Mouse (Mus musculus): ENCODE results near the gene Gstcd. TPM values are rescaled to one million over a fixed set of nuclear protein-coding genes. Genes with fewer than 3 reads are reported as not detected.

Gene Gstcd
- polyA plus RNA-seq, 1 experiment, result 2.7 TPM

DNA sequence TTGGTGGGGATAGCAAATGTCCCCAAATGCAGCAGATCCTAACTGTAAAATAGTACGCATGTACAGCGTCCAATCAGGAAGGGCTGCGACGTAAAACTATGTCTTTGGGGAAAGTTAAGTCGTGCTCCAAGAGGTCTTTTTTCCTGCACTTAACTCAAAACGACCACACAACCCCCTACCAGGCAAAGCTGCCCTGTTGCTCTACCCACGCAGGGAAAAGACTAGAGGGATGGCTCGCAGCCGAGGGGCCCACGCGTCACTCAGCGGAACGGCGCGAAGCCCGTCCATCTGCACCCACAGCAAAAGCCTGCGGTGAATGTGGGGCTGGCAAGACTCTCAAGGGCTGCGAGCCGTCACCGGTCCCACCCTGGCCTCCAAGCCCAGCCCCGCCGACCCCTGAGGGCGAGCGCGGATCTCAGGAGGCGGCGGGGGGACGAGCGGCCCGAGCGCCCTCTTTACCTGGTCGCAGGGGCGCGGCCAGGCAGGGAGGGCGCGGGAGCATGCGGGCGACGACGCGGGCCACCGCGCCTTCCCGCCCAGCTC lies 641 bp downstream of the Gstcd start:
- Histone ChIP-seq H3K27ac (replicated peaks; ENCODE audit: low read depth, low read length) (peak overlapping the region; percentile 46; the same call in 1 of the 2 replicates), H3K4me3 (ENCODE audit: insufficient read depth, low read depth, low read length) (peak overlapping the region; percentile 88), H3K4me1 (ENCODE audit: control insufficient read depth, insufficient read depth, insufficient read length, low read length) (peaks cover 2% of the 10 kb centered on the region; the same call in 1 of the 2 replicates)

GRCm38 (mm10) chr3:133090247-133091120 lies 1.3 kb downstream of the Gstcd start:
- Histone ChIP-seq H3K27ac (replicated peaks; ENCODE audit: low read depth, low read length) (no peak overlapping the region), H3K4me3 (ENCODE audit: insufficient read depth, low read depth, low read length) (peak overlapping the region; percentile 88), H3K4me1 (ENCODE audit: control insufficient read depth, insufficient read depth, insufficient read length, low read length) (peaks cover 2% of the 10 kb centered on the region; the same call in 1 of the 2 replicates)

DNA sequence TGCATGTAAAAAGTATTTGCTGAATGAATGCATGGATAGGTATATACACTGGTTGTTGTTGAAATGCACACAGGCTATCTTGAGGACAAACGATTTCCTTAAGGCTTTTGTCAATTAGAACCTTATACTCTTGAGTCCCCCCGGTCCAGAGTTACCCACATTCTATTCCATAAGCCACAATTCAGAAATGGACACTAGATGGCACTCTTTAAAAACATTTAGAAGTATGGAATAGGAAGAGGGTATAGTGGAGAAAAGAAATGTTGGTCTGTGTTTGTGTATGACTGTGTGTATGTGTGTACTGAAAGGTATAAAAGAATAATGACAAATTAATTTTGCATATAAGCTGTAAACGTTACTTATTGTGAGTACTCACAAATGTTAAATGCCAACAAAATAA lies 6.0 kb downstream of the Gstcd start:
- Histone ChIP-seq H3K27ac (replicated peaks; ENCODE audit: low read depth, low read length) (no peak overlapping the region), H3K4me1 (ENCODE audit: control insufficient read depth, insufficient read depth, insufficient read length, low read length) (no peaks in the 10 kb centered on the region), H3K4me3 (ENCODE audit: insufficient read depth, low read depth, low read length) (no peak overlapping the region)

DNA sequence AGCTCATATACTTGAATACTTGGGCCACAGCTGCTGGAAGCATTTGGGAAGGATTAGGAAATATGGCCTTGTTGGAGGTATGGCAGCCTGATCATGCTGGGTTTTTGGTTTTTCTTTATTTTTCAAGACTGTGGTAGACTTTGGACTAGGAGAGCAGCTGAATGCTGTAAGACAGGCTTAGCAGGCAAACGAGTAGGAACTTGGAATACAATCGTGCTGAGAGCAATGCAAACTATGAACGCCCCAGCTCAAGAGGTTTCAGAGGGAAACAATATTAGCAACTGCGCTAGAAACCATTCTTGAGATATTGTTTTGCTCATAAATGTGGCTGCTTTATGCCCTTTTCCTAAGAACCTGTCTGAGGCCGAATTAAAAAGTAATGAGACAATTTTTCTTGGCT lies 9.1 kb downstream of the Gstcd start:
- Histone ChIP-seq H3K4me1 (ENCODE audit: control insufficient read depth, insufficient read depth, insufficient read length, low read length) (no peaks in the 10 kb centered on the region), H3K4me3 (ENCODE audit: insufficient read depth, low read depth, low read length) (no peak overlapping the region), H3K27ac (replicated peaks; ENCODE audit: low read depth, low read length) (no peak overlapping the region)

GRCm38 (mm10) chr3:133075560-133075959 lies 16.3 kb downstream of the Gstcd start:
- Histone ChIP-seq H3K4me3 (ENCODE audit: insufficient read depth, low read depth, low read length) (no peak overlapping the region), H3K27ac (replicated peaks; ENCODE audit: low read depth, low read length) (no peak overlapping the region), H3K4me1 (ENCODE audit: control insufficient read depth, insufficient read depth, insufficient read length, low read length) (no peaks in the 10 kb centered on the region)

GRCm38 (mm10) chr3:133052068-133052467 lies 39.8 kb downstream of the Gstcd start:
- H3K27ac ChIP-seq (replicated peaks; ENCODE audit: low read depth, low read length), result no peak overlapping the region
- no peak overlapping the region for H3K4me3 ChIP-seq (ENCODE audit: insufficient read depth, low read depth, low read length)
- H3K4me1 ChIP-seq (ENCODE audit: control insufficient read depth, insufficient read depth, insufficient read length, low read length), result no peaks in the 10 kb centered on the region

- Histone ChIP-seq H3K4me3 (ENCODE audit: insufficient read depth, low read depth, low read length) (no peak overlapping the region), H3K4me1 (ENCODE audit: control insufficient read depth, insufficient read depth, insufficient read length, low read length) (no peaks in the 10 kb centered on the region), H3K27ac (replicated peaks; ENCODE audit: low read depth, low read length) (no peak overlapping the region)
These were observed 58.6 kb downstream of the Gstcd start for GRCm38 (mm10) chr3:133033145-133033755.

DNA sequence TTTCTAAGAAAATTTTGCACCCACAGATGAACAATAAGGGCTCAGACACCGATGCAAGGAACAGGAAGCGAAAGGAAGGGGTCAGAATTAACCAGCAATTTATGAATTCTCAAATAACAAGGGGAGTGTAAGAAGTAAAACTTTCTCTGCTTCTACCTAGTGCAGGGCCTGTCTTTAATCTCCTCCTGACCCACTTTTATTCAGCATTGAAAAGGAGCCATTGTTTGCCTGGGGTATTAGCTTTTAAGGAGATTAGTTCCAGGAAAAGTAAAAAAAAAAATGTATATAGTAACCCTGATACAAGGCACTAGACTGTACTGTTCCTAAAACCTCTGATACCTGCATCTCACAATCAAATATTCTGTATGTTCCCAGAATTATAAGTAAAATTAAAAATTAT lies 64.9 kb downstream of the Gstcd start:
- no peak overlapping the region for H3K27ac ChIP-seq (replicated peaks; ENCODE audit: low read depth, low read length)
- H3K4me1 ChIP-seq (ENCODE audit: control insufficient read depth, insufficient read depth, insufficient read length, low read length), result no peaks in the 10 kb centered on the region
- H3K4me3 ChIP-seq (ENCODE audit: insufficient read depth, low read depth, low read length), result no peak overlapping the region

DNA sequence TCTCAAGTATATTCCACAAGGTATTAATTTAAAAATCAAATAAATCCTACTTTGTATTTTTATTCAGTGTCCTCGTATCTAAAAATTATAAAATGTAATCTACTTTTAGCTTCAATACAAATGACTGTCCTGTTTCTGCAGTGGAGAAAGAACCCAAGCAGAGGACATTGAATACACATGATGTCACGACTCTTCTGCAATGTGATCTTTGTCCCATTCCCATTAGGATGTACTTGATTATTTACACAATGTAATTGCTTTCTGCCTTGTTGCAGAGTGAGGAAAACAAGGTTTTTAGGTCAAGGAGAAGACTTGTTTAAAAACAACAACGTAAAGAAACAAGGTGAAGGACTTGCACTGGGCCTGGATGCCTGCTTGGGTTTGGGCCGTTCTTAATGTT lies 84.6 kb downstream of the Gstcd start:
- Histone ChIP-seq H3K4me1 (ENCODE audit: control insufficient read depth, insufficient read depth, insufficient read length, low read length) (no peaks in the 10 kb centered on the region), H3K4me3 (ENCODE audit: insufficient read depth, low read depth, low read length) (no peak overlapping the region), H3K27ac (replicated peaks; ENCODE audit: low read depth, low read length) (no peak overlapping the region)

DNA sequence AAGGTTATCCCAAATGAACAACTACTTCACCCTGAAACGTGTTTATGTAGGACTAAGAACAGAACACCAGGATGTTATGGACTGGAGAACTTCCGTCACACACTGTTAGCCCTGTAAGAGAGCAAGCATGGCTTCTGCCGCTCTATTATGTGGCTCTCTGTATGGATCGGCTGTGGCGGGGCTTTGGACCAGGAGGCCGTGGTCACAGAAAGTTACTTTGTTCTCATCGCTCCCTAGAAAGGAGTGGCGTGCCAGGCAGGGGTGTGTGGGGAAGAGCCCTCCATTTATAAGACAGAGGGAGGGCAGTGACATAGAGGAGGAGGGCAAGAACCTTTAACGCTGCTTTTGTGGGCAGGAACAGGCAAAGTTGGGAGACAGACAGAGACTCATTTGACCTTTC lies 95.5 kb downstream of the Gstcd start:
- Histone ChIP-seq H3K4me3 (ENCODE audit: insufficient read depth, low read depth, low read length) (no peak overlapping the region), H3K27ac (replicated peaks; ENCODE audit: low read depth, low read length) (no peak overlapping the region), H3K4me1 (ENCODE audit: control insufficient read depth, insufficient read depth, insufficient read length, low read length) (no peaks in the 10 kb centered on the region)

DNA sequence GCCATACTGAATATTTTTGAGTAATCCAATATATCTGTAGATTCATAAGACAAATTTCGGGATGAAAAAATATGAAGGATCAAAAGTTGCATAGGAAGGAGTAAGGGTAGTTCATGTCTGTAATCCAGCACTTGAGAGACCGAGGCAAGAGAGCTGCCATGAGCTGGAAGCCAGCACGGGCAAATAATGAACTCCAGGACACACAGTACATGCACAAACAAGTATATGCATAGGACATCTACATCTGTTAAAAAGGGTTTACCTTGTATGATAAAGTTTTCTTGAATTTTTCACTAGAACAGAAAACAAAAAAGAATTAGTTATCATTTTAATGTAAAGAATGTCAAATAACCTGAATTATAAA lies 95.9 kb downstream of the Gstcd start:
- no peak overlapping the region for H3K27ac ChIP-seq (replicated peaks; ENCODE audit: low read depth, low read length)
- no peak overlapping the region for H3K4me3 ChIP-seq (ENCODE audit: insufficient read depth, low read depth, low read length)
- H3K4me1 ChIP-seq (ENCODE audit: control insufficient read depth, insufficient read depth, insufficient read length, low read length), result no peaks in the 10 kb centered on the region

DNA sequence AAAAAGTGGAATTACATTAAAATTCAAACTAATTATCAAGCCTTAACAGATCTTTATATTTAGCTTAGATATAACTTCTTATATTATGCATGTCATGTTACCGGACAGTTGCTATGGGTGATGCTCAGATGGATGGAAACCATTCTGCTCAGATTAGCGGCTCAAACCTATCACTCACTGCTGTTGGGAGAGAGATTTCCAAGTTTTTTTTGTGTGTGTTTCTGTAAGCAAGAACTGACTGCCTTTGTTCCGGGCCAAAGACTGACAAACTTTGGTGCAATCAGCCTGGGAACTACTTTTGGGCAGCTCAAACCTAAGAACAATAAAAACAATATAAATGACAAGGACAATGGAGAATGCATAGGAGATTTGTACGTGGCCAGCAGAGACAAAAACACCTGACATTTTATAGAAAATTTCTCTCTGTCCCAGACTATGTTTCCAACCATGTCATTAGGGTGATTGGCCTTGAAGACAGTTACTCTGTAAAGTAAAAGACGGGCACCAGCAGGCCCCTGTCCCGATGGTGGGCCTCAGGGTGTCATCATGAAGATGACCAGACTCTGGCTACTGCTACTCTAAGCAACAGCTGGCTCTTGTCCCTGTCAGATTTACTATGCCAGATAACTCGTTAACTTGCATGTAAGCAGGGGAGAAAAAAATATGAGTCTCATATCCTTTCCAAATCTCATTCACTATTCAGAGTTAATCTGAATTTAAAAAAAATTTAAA lies 96.5 kb downstream of the Gstcd start:
- H3K27ac ChIP-seq (replicated peaks; ENCODE audit: low read depth, low read length), result no peak overlapping the region
- no peak overlapping the region for H3K4me3 ChIP-seq (ENCODE audit: insufficient read depth, low read depth, low read length)
- H3K4me1 ChIP-seq (ENCODE audit: control insufficient read depth, insufficient read depth, insufficient read length, low read length), result no peaks in the 10 kb centered on the region

DNA sequence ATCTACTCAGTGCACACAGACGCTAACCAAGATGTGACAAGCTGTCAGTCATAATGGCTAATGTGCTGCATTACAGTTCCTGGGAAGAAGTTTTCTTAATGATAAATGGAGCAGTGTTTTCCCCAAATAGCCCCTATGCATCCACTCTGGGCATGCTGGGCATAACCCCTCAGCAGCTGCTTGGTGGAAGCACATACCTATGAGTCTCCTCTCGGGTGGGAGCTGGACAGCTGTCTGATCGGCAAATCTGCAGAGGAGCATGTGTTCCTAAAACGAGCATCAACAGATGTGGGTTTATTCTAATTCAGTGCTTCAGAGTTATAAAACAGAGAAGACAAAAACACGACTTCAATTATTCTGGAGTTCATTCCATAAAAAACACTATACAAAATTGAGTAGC lies 105.6 kb downstream of the Gstcd start:
- Histone ChIP-seq H3K4me1 (ENCODE audit: control insufficient read depth, insufficient read depth, insufficient read length, low read length) (no peaks in the 10 kb centered on the region), H3K4me3 (ENCODE audit: insufficient read depth, low read depth, low read length) (no peak overlapping the region), H3K27ac (replicated peaks; ENCODE audit: low read depth, low read length) (no peak overlapping the region)

GRCm38 (mm10) chr3:132983845-132984485 lies 107.9 kb downstream of the Gstcd start:
- Histone ChIP-seq H3K4me1 (ENCODE audit: control insufficient read depth, insufficient read depth, insufficient read length, low read length) (no peaks in the 10 kb centered on the region), H3K27ac (replicated peaks; ENCODE audit: low read depth, low read length) (no peak overlapping the region), H3K4me3 (ENCODE audit: insufficient read depth, low read depth, low read length) (no peak overlapping the region)

DNA sequence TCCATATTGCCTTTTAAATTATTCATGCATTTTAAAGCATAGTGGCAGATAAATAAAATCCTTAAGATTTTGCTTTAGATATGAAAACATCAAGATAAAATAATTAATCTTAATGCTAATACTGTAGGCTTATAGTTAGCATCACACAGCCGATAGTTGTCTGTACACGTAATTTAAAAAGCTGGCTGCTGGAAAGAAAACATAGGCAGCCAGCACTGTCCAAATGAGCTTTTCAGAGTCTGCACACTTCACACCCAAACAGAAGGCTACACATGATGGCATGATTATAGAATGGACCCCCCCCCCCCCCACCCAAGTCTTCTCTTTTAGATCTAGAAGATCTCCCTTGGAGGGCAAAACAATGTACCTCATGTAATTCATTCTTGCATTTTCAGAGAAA lies 109.9 kb downstream of the Gstcd start:
- Histone ChIP-seq H3K27ac (replicated peaks; ENCODE audit: low read depth, low read length) (no peak overlapping the region), H3K4me3 (ENCODE audit: insufficient read depth, low read depth, low read length) (no peak overlapping the region)

More for the DNA sequence above, 109.9 kb downstream of the Gstcd start:
- no peaks in the 10 kb centered on the region for H3K4me1 ChIP-seq (ENCODE audit: control insufficient read depth, insufficient read depth, insufficient read length, low read length)

All from brown adipose tissue, adult 24 weeks (tissue).